Mouse (Mus musculus) spleen, adult 2 months (tissue): ENCODE data around the gene Fxyd1.

Experiments
- CTCF ChIP-seq: fragments of 200-500 bp; IDR thresholded peaks from 2 replicates; pipeline ENCODE4 v1.5.1; 2011; ENCODE audit warnings: mild to moderate bottlenecking, inconsistent platforms; ENCODE audit not compliant: insufficient read depth, insufficient read length, insufficient replicate concordance; ENCODE audit errors: extremely low read depth
- POLR2A ChIP-seq: fragments of 200-500 bp; IDR thresholded peaks from 2 replicates; pipeline ENCODE4 v1.6.1; 2011; ENCODE audit warnings: low read depth, low read length, inconsistent platforms

DNA sequence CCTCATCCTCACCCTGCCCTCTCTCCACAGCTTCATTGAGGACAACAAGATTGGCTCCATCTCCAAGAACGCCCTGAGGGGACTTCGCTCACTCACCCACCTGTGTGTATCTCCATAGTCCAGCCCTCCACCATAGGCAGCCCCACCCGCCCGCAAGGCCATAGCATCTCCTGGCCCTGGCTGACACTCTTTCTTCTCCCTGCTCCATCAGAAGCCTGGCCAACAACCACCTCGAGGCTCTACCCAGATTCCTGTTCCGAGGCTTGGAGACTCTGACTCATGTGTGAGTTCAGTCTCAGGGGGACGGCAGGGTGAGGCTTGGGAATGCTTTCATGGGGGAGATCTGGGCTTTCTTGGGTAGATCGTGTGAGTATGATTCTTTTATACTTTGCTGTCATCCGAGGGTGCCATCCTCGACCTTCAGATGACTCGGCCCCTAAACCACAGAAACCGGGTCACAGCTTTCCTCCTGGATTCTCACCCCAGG is 6.1 kb upstream of the Fxyd1 start:
- TF ChIP-seq CTCF = no peak
- TF ChIP-seq POLR2A = no peak
